Mouse (Mus musculus): ENCODE data around the gene Skap1. TPM values are rescaled to one million over a fixed set of nuclear protein-coding genes. Genes with fewer than 3 reads are reported as not detected.

The Skap1 gene
- polyA plus RNA-seq, 1 experiment from 2014 or later, result 1.4 TPM

DNA sequence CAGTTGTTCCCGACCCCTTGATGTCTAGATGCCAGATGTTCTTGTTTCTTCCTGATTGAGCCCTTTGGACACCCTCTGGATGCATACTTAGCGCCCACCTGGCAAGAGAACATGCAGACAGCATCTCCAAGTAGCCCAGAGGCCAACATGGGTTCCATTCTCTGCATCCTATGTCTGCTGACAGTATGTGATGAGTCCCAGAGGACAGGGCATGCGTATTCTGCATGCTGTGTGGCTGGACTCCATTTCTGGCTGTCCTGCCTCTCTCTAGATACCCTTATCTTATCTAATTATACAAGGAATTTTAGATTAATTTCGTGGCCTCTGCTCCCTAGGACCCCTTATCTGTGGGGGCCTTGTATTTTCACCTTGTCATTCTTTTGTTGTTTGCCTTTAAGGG, 2.6 kb upstream of the Skap1 start:
- Histone ChIP-seq H3K9me3 (replicated peaks; ENCODE audit: control insufficient read depth, low read length) (no peaks in the 10 kb centered on the region), H3K27me3 (ENCODE audit: control insufficient read depth, insufficient read depth, low read length) (peaks cover 6% of the 10 kb centered on the region), H3K27ac (ENCODE audit: low read length) (no peak overlapping the region), H3K4me1 (ENCODE audit: control insufficient read depth, insufficient read depth, low read length) (no peaks in the 10 kb centered on the region), H3K9ac (ENCODE audit: low read length) (no peak overlapping the region), H3K36me3 (ENCODE audit: control insufficient read depth, insufficient read depth, low read length) (no peaks in the 10 kb centered on the region), H3K4me2 (ENCODE audit: low read depth, low read length) (no peak overlapping the region), H3K4me3 (replicated peaks; ENCODE audit: low read length) (no peak overlapping the region)
- 55% methylated on average over 4 of the region's 4 CpGs for WGBS
- no peak for ATAC-seq (ENCODE audit: insufficient read depth, low FRiP score)

DNA sequence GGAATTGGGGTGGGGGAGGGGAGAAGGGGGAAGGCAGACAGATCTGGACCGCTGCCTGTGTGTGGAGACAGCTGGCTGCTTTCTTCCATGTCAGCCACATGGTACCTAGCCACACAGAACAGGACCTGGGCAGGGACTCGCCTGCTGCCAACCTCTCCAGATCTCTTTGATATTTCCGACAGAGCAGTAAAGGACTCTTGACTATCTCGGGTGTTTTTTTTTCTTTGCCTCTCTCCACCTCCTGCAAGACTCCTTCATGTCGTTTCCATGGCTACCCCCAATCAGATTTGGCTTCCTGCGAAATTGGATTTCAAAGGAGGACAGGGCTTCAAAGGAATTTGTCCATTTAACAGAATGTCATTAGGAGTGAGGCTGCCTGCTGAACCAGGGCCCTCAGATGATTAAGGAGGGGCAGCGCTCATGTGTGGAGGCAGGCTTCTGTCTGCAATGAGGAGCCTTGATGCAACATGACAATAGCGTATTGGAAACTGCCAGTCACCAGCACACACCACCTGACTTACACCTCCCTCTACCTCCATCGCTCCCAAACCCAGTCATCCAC, 2.1 kb upstream of the Skap1 start:
- 22% methylated on average over 9 of the region's 9 CpGs for WGBS
- Histone ChIP-seq H3K4me3 (replicated peaks; ENCODE audit: low read length) (no peak overlapping the region), H3K4me2 (ENCODE audit: low read depth, low read length) (no peak overlapping the region), H3K27me3 (ENCODE audit: control insufficient read depth, insufficient read depth, low read length) (peaks cover 6% of the 10 kb centered on the region), H3K36me3 (ENCODE audit: control insufficient read depth, insufficient read depth, low read length) (no peaks in the 10 kb centered on the region), H3K4me1 (ENCODE audit: control insufficient read depth, insufficient read depth, low read length) (no peaks in the 10 kb centered on the region), H3K9me3 (replicated peaks; ENCODE audit: control insufficient read depth, low read length) (no peaks in the 10 kb centered on the region), H3K9ac (ENCODE audit: low read length) (no peak overlapping the region), H3K27ac (ENCODE audit: low read length) (no peak overlapping the region)
- ATAC-seq (ENCODE audit: insufficient read depth, low FRiP score), result no peak

DNA sequence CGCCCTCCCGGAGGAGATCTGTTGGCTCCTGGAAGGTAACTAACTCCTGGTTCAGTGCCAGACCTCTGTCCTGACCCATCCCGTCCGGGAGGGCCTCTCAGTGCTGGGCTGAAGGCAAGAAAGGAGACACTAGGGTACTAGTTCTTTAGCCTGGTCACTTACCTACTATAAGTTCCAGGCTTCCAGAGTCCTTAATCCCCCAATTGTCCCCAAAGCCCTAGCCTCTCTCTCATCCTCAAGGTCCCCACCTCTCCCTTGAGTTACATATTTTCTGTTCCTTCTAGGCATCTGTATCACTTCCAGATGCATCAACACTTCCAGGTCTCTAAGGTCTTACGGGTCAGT, 295 bp downstream of the Skap1 start:
- Histone ChIP-seq H3K4me1 (ENCODE audit: control insufficient read depth, insufficient read depth, low read length) (no peaks in the 10 kb centered on the region), H3K27me3 (ENCODE audit: control insufficient read depth, insufficient read depth, low read length) (peaks cover 6% of the 10 kb centered on the region), H3K4me2 (ENCODE audit: low read depth, low read length) (peak overlapping the region; percentile 63), H3K27ac (ENCODE audit: low read length) (no peak overlapping the region), H3K36me3 (ENCODE audit: control insufficient read depth, insufficient read depth, low read length) (no peaks in the 10 kb centered on the region), H3K4me3 (replicated peaks; ENCODE audit: low read length) (peak overlapping the region; percentile 34), H3K9ac (ENCODE audit: low read length) (no peak overlapping the region), H3K9me3 (replicated peaks; ENCODE audit: control insufficient read depth, low read length) (no peaks in the 10 kb centered on the region)
- 29% methylated on average over 5 of the region's 5 CpGs for WGBS
- ATAC-seq (ENCODE audit: insufficient read depth, low FRiP score), result no peak

DNA sequence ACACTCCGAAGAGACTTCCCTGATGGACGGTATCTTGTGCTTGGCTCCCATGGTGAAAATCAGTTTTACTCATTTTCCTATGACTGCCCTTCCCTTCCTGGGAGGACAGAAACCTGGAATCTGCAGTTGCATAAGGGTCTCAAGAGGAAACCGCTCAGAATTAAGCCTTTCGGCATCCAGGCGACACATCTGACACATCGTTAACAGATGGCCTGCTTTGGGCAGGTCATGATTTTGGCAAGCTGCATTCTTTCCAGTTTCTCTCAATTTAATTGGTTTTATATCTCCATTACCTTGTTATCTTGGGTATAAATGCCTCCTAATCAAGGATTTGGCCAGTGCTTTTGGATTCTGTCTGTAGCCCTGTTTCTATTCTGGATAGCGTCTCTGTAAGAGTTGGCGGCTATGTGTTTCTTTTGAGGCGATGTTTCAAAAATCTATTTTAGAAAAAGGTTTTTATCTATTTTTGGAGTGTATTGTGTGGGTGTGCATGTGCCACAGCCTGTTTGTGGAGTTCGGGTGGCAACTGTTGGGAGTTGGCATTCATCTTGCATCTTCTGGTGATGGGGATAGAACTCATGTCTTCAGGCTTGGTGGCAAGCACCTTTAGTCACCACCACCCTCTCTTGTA, 1.1 kb downstream of the Skap1 start:
- WGBS, result 78% methylated on average over 10 of the region's 10 CpGs
- H3K4me2 ChIP-seq (ENCODE audit: low read depth, low read length), result no peak overlapping the region
- no peak for ATAC-seq (ENCODE audit: insufficient read depth, low FRiP score)
- H3K36me3 ChIP-seq (ENCODE audit: control insufficient read depth, insufficient read depth, low read length), result no peaks in the 10 kb centered on the region
- no peak overlapping the region for H3K4me3 ChIP-seq (replicated peaks; ENCODE audit: low read length)
- H3K27me3 ChIP-seq (ENCODE audit: control insufficient read depth, insufficient read depth, low read length), result peaks cover 6% of the 10 kb centered on the region
- H3K9ac ChIP-seq (ENCODE audit: low read length), result no peak overlapping the region
- no peaks in the 10 kb centered on the region for H3K4me1 ChIP-seq (ENCODE audit: control insufficient read depth, insufficient read depth, low read length)
- H3K27ac ChIP-seq (ENCODE audit: low read length), result no peak overlapping the region
- no peaks in the 10 kb centered on the region for H3K9me3 ChIP-seq (replicated peaks; ENCODE audit: control insufficient read depth, low read length)

DNA sequence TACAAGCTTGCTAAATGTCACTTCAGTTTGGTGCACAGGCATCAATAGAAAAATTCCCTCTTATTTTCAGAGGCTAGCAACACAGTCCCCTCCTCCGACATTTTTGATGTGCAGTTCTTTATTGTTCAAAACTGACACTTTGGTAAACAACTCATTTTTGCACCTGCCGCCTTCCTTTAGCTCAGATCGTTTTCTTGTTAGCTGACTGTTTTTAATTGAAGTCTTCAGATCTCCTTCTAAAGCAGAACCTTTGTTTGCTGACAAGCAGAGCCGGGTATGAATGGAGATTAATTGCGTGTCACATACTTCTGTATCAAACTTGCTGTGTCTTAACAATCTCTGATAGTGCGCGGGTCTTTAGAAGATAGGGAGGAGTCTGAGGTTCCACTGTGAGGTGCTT, 2.0 kb downstream of the Skap1 start:
- H3K27ac ChIP-seq (ENCODE audit: low read length), result no peak overlapping the region
- H3K4me3 ChIP-seq (replicated peaks; ENCODE audit: low read length), result no peak overlapping the region
- H3K4me2 ChIP-seq (ENCODE audit: low read depth, low read length), result no peak overlapping the region
- no peak for ATAC-seq (ENCODE audit: insufficient read depth, low FRiP score)
- 32% methylated on average over 7 of the region's 7 CpGs for WGBS
- no peaks in the 10 kb centered on the region for H3K9me3 ChIP-seq (replicated peaks; ENCODE audit: control insufficient read depth, low read length)
- no peaks in the 10 kb centered on the region for H3K4me1 ChIP-seq (ENCODE audit: control insufficient read depth, insufficient read depth, low read length)
- no peak overlapping the region for H3K9ac ChIP-seq (ENCODE audit: low read length)
- peaks cover 6% of the 10 kb centered on the region for H3K27me3 ChIP-seq (ENCODE audit: control insufficient read depth, insufficient read depth, low read length)
- no peaks in the 10 kb centered on the region for H3K36me3 ChIP-seq (ENCODE audit: control insufficient read depth, insufficient read depth, low read length)

DNA sequence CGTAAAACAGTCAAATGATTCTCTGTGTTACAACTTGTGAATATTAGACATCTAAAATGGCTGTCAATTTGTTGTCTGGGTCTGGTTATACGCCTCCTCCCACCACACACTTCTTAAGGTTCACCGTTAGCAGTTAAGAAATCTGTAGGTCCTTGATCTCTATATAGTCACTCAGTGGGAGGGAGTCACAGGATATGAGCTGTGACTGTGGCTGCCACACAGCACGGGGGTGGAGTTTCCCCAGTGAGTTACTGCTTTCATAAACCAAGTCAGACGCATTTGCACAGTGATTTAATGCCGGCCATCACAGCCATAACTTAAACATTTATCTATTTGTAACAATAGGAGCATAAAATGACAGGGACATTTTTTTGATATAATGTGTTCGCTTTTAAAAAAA, 2.6 kb downstream of the Skap1 start:
- Histone ChIP-seq H3K4me1 (ENCODE audit: control insufficient read depth, insufficient read depth, low read length) (no peaks in the 10 kb centered on the region), H3K4me3 (replicated peaks; ENCODE audit: low read length) (no peak overlapping the region), H3K9me3 (replicated peaks; ENCODE audit: control insufficient read depth, low read length) (no peaks in the 10 kb centered on the region), H3K27ac (ENCODE audit: low read length) (no peak overlapping the region), H3K4me2 (ENCODE audit: low read depth, low read length) (no peak overlapping the region), H3K9ac (ENCODE audit: low read length) (no peak overlapping the region), H3K36me3 (ENCODE audit: control insufficient read depth, insufficient read depth, low read length) (no peaks in the 10 kb centered on the region), H3K27me3 (ENCODE audit: control insufficient read depth, insufficient read depth, low read length) (peaks cover 6% of the 10 kb centered on the region)
- no peak for ATAC-seq (ENCODE audit: insufficient read depth, low FRiP score)
- WGBS, result 46% methylated on average over 7 of the region's 7 CpGs

DNA sequence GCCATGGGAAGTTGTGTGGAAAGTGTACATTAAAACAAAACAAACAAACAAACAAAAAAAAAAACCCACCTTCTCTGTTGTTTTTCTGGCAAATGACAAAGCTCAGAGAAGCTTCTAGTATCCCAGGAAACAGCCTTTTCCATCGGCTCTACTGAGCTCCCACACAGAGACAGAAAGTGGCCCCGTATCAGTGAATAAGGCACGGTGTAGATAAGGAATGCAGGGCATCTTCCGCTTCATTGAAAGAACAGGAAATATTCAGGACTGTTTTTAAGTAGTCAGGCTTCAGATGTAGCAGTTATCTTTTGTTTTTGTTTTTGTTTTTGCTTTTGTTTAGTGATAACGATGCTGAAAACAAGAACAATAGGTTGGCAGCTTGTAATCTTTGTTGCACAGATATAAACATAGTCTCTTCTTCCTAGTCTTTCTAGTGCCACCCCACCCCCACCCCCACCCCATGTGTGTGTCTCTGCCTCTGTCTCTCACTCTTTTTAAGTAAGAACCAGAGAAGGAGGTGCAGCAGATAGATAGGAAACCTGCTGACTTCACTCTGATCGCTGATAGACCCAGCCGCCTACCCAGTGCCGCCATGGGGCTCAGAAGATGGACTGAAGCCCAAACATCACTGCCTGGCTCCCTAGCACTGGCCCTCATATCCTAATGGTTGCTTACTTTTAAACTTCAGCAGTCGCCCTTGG, 3.8 kb downstream of the Skap1 start:
- H3K9me3 ChIP-seq (replicated peaks; ENCODE audit: control insufficient read depth, low read length), result no peaks in the 10 kb centered on the region
- no peaks in the 10 kb centered on the region for H3K36me3 ChIP-seq (ENCODE audit: control insufficient read depth, insufficient read depth, low read length)
- H3K4me2 ChIP-seq (ENCODE audit: low read depth, low read length), result no peak overlapping the region
- peaks cover 3% of the 10 kb centered on the region for H3K27me3 ChIP-seq (ENCODE audit: control insufficient read depth, insufficient read depth, low read length)
- no peak overlapping the region for H3K27ac ChIP-seq (ENCODE audit: low read length)
- H3K4me1 ChIP-seq (ENCODE audit: control insufficient read depth, insufficient read depth, low read length), result no peaks in the 10 kb centered on the region
- ATAC-seq (ENCODE audit: insufficient read depth, low FRiP score), result no peak
- H3K4me3 ChIP-seq (replicated peaks; ENCODE audit: low read length), result no peak overlapping the region
- no peak overlapping the region for H3K9ac ChIP-seq (ENCODE audit: low read length)
- 63% methylated on average over 9 of the region's 9 CpGs for WGBS

DNA sequence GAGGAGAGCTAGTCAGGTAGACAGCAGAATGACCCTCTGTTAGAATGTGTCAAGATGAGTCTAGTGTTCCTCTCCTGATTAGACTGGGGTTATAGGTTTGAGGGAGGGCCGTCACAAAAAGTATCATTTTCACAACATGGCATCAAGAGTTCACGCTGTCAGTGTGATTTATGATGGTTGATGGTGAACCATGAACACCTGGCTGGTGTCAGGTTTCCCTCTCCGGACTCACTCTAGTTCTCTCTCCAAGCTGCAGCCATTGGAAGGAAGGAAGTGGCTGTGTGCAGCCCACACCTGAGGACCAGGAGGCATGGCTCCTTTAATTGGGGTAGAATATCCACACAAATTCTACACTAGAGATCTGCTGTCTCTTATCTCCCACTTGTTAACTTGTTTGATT, 18.3 kb downstream of the Skap1 start:
- Histone ChIP-seq H3K27me3 (ENCODE audit: control insufficient read depth, insufficient read depth, low read length) (no peaks in the 10 kb centered on the region), H3K27ac (ENCODE audit: low read length) (no peak overlapping the region), H3K4me1 (ENCODE audit: control insufficient read depth, insufficient read depth, low read length) (no peaks in the 10 kb centered on the region), H3K4me2 (ENCODE audit: low read depth, low read length) (no peak overlapping the region), H3K9ac (ENCODE audit: low read length) (no peak overlapping the region), H3K36me3 (ENCODE audit: control insufficient read depth, insufficient read depth, low read length) (no peaks in the 10 kb centered on the region), H3K9me3 (replicated peaks; ENCODE audit: control insufficient read depth, low read length) (no peaks in the 10 kb centered on the region), H3K4me3 (replicated peaks; ENCODE audit: low read length) (no peak overlapping the region)
- ATAC-seq (ENCODE audit: insufficient read depth, low FRiP score), result no peak
- 34% methylated on average over 3 of the region's 3 CpGs for WGBS

DNA sequence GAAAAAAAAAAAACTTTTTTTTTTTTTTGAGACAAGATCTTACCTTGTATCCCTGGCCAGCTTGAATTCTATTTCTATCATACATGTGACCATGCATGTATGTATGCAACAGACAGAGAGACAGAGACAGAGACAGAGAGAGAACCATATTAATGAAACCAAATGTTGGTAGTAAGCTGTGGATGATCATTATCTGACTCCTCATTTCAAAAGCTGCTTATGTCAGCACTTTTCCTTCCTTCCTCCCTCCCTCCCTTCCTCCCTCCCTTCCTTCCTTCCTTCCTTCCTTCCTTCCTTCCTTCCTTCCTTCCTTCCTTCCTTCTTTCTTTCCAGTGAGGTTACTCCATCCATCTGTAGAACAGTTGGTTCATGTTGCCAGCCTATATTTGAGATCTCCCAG, 18.8 kb downstream of the Skap1 start:
- ATAC-seq (ENCODE audit: insufficient read depth, low FRiP score), result no peak
- H3K4me1 ChIP-seq (ENCODE audit: control insufficient read depth, insufficient read depth, low read length), result no peaks in the 10 kb centered on the region

More for the DNA sequence above, 18.8 kb downstream of the Skap1 start:
- no peaks in the 10 kb centered on the region for H3K9me3 ChIP-seq (replicated peaks; ENCODE audit: control insufficient read depth, low read length)
- H3K9ac ChIP-seq (ENCODE audit: low read length), result no peak overlapping the region
- H3K4me2 ChIP-seq (ENCODE audit: low read depth, low read length), result no peak overlapping the region
- H3K27me3 ChIP-seq (ENCODE audit: control insufficient read depth, insufficient read depth, low read length), result no peaks in the 10 kb centered on the region
- H3K4me3 ChIP-seq (replicated peaks; ENCODE audit: low read length), result no peak overlapping the region
- no peak overlapping the region for H3K27ac ChIP-seq (ENCODE audit: low read length)
- no peaks in the 10 kb centered on the region for H3K36me3 ChIP-seq (ENCODE audit: control insufficient read depth, insufficient read depth, low read length)

All from stomach, embryonic 16.5 days (tissue).